Comparison of ENCODE assay signal across 8 mouse cellular contexts in genomic region chr19:11611541-11611945, GRCm38 (mm10). TPM values are rescaled to one million over a fixed set of nuclear protein-coding genes. Genes with fewer than 3 reads are reported as not detected.
DNase-seq lines count a peak whose midpoint lies in the region; ATAC-seq and TF ChIP-seq lines count a peak whose summit lies in the region.

No protein-coding gene starts in this region.

- ATAC-seq in embryonic facial prominence, embryonic 11.5 days (replicated peaks; ENCODE audit: insufficient number of reproducible peaks, low FRiP score, low TSS enrichment, low read depth) = no peak
- ATAC-seq in midbrain, embryonic 16.5 days = peak; percentile 93

- TF ChIP-seq POLR2A in liver, adult 2 months (IDR thresholded peaks at IDR 0.05; ENCODE audit: extremely low read depth, insufficient read depth, low read length) = no peak

- 28% methylated on average over 6 of the region's 6 CpGs for WGBS in embryonic facial prominence, embryonic 11.5 days
- 30% methylated on average over 6 of the region's 6 CpGs for WGBS in liver, adult 2 months
- 32% methylated on average over 6 of the region's 6 CpGs for whole genome bisulfite sequencing in midbrain, embryonic 16.5 days

- H3K4me3 ChIP-seq in embryonic facial prominence, embryonic 11.5 days (ENCODE audit: low read depth, low read length) = no peak overlapping the region
- H3K4me3 ChIP-seq in liver, adult 2 months (ENCODE audit: insufficient read depth, low read depth, low read length) = no peak overlapping the region
- no peak overlapping the region for H3K4me3 ChIP-seq in midbrain, embryonic 16.5 days (ENCODE audit: low read depth, low read length)

- H3K27me3 ChIP-seq in embryonic facial prominence, embryonic 11.5 days (ENCODE audit: control insufficient read depth, insufficient read depth, low read length) = no peaks in the 10 kb centered on the region
- H3K27me3 ChIP-seq in liver, adult 2 months (ENCODE audit: control insufficient read depth, insufficient read depth, low read length) = no peaks in the 10 kb centered on the region
- no peaks in the 10 kb centered on the region for H3K27me3 ChIP-seq in midbrain, embryonic 16.5 days (ENCODE audit: control insufficient read depth, insufficient read depth, low read depth, low read length)

- H3K9ac ChIP-seq in embryonic facial prominence, embryonic 11.5 days (replicated peaks; ENCODE audit: low read length) = no peak overlapping the region
- no peak overlapping the region for H3K9ac ChIP-seq in liver, adult 2 months (ENCODE audit: low read depth, low read length)
- peak overlapping the region; percentile 48; the same call in 1 of the 2 replicates for H3K9ac ChIP-seq in midbrain, embryonic 16.5 days (ENCODE audit: low read depth, low read length)

- no peak overlapping the region for H3K27ac ChIP-seq in embryonic facial prominence, embryonic 11.5 days (replicated peaks; ENCODE audit: low read depth, low read length)
- H3K27ac ChIP-seq in liver, adult 2 months (replicated peaks; ENCODE audit: insufficient read depth, low read depth, low read length) = no peak overlapping the region
- H3K27ac ChIP-seq in midbrain, embryonic 16.5 days (ENCODE audit: low read length) = no peak overlapping the region

- H3K9me3 ChIP-seq in embryonic facial prominence, embryonic 11.5 days (replicated peaks; ENCODE audit: control insufficient read depth, low read length) = no peaks in the 10 kb centered on the region
- H3K9me3 ChIP-seq in midbrain, embryonic 16.5 days (replicated peaks; ENCODE audit: control insufficient read depth, low read length, poor library complexity, severe bottlenecking) = no peaks in the 10 kb centered on the region

- TF ChIP-seq CTCF in liver, adult 2 months (IDR thresholded peaks at IDR 0.05; ENCODE audit: low read depth, low read length) = peak; percentile 32

- no peaks in the 10 kb centered on the region for H3K4me1 ChIP-seq in embryonic facial prominence, embryonic 11.5 days (ENCODE audit: control insufficient read depth, insufficient read depth, low read length)
- no peaks in the 10 kb centered on the region for H3K4me1 ChIP-seq in liver, adult 2 months (ENCODE audit: control insufficient read depth, insufficient read depth, low read length)
- no peaks in the 10 kb centered on the region for H3K4me1 ChIP-seq in midbrain, embryonic 16.5 days (ENCODE audit: control insufficient read depth, insufficient read depth, low read length)

- H3K4me2 ChIP-seq in embryonic facial prominence, embryonic 11.5 days (ENCODE audit: low read depth, low read length) = no peak overlapping the region
- no peak overlapping the region for H3K4me2 ChIP-seq in midbrain, embryonic 16.5 days (ENCODE audit: low read length)

- DNase-seq in spleen, adult 12 weeks (ENCODE audit: low spot score) = peak; percentile 12
- no peak for DNase-seq in spleen, postnatal 4 days (ENCODE audit: low spot score in 2 of 2)
- peak; percentile 82 for DNase-seq in R1 (ENCODE audit: low read depth, low spot score)
- peak; percentile 67 for DNase-seq in embryonic facial prominence, embryonic 11.5 days (ENCODE audit: low spot score)
- DNase-seq in kidney, adult 8-10 months = peak; percentile 2 to 7
- peak; percentile 45 for DNase-seq in liver, adult 2 months (ENCODE audit: extremely low read depth, low read depth, low spot score)
- DNase-seq in urinary bladder, adult 18-20 months (ENCODE audit: low spot score in 2 of 2) = no peak

- no peaks in the 10 kb centered on the region for H3K79me2 ChIP-seq in liver, adult 2 months (ENCODE audit: control insufficient read depth, insufficient read depth, low read length)

- no peaks in the 10 kb centered on the region for H3K36me3 ChIP-seq in embryonic facial prominence, embryonic 11.5 days (replicated peaks; ENCODE audit: control insufficient read depth, insufficient read depth, low read depth, low read length)
- H3K36me3 ChIP-seq in liver, adult 2 months (ENCODE audit: control insufficient read depth, insufficient read depth, low read length) = no peaks in the 10 kb centered on the region
- no peaks in the 10 kb centered on the region for H3K36me3 ChIP-seq in midbrain, embryonic 16.5 days (ENCODE audit: control insufficient read depth, insufficient read depth, low read length)

RNA-seq across cellular contexts. Expression of gene Ms4a6d, which starts 6.9 kb away (rescaled TPM):
- polyA plus RNA-seq in embryonic facial prominence, embryonic 11.5 days (2014; fragmentation: Nextera tagmentation; extraction: Ambion mirVana) = 2.5 and 2.7 TPM in 2 replicates
- total RNA-seq in liver, adult 2 months (2014; rRNA removed) = 3.9 and 4.5 TPM in 2 replicates
- polyA plus RNA-seq in liver, adult 2 months (2012; rRNA removed) = 0.82 and 0.85 TPM in 2 replicates
- 1.6 and 1.9 TPM in 2 replicates for polyA plus RNA-seq in midbrain, embryonic 16.5 days (2015; fragmentation: Nextera tagmentation; extraction: Ambion mirVana)

RNA-seq across cellular contexts. Expression of gene Ms4a2, which starts 12.0 kb away (rescaled TPM):
- 0.17 and 0.22 TPM in 2 replicates for polyA plus RNA-seq in embryonic facial prominence, embryonic 11.5 days (2014; fragmentation: Nextera tagmentation; extraction: Ambion mirVana)
- total RNA-seq in liver, adult 2 months (2014; rRNA removed) = not detected in 2 replicates
- polyA plus RNA-seq in liver, adult 2 months (2012; rRNA removed) = not detected in 2 replicates
- not detected in 2 replicates for polyA plus RNA-seq in midbrain, embryonic 16.5 days (2015; fragmentation: Nextera tagmentation; extraction: Ambion mirVana)

RNA-seq across cellular contexts. Expression of gene Ms4a3, which starts 29.1 kb away (rescaled TPM):
- polyA plus RNA-seq in embryonic facial prominence, embryonic 11.5 days (2014; fragmentation: Nextera tagmentation; extraction: Ambion mirVana) = 0.36 and 0.52 TPM in 2 replicates
- total RNA-seq in liver, adult 2 months (2014; rRNA removed) = not detected in 2 replicates
- polyA plus RNA-seq in liver, adult 2 months (2012; rRNA removed) = not detected in 2 replicates
- not detected in 2 replicates for polyA plus RNA-seq in midbrain, embryonic 16.5 days (2015; fragmentation: Nextera tagmentation; extraction: Ambion mirVana)

RNA-seq across cellular contexts. Expression of gene Oosp2, which starts 48.8 kb away (rescaled TPM):
- not detected in 2 replicates for polyA plus RNA-seq in embryonic facial prominence, embryonic 11.5 days (2014; fragmentation: Nextera tagmentation; extraction: Ambion mirVana)
- not detected in 2 replicates for total RNA-seq in liver, adult 2 months (2014; rRNA removed)
- not detected in 2 replicates for polyA plus RNA-seq in liver, adult 2 months (2012; rRNA removed)
- polyA plus RNA-seq in midbrain, embryonic 16.5 days (2015; fragmentation: Nextera tagmentation; extraction: Ambion mirVana) = not detected in 2 replicates

Comparison
In these comparisons a context has a peak if more than half of its experiments do, and no peak if none do; other contexts are left out.
1. DNase-seq: peak in spleen, adult 12 weeks (single experiment), R1 (single experiment), embryonic facial prominence, embryonic 11.5 days (single experiment), kidney, adult 8-10 months (2 of 2) and liver, adult 2 months (single experiment); none in spleen, postnatal 4 days (0 of 2) and urinary bladder, adult 18-20 months (0 of 2).